Mouse (Mus musculus) embryonic facial prominence, embryonic 13.5 days (tissue): ENCODE measurements around the gene Gm4312. TPM values are rescaled to one million over a fixed set of nuclear protein-coding genes. Genes with fewer than 3 reads are reported as not detected.
"Not testable (repeated sequence)": the region's sequence is repeated elsewhere in the genome, so short reads cannot be mapped to it uniquely, and the experiment has no call there.

Source experiments
- ATAC-seq: fragments of 200-750 bp; cut with Nextera tagmentation; 2 replicates; pipeline ENCODE4 v1.8.0; 2017; ENCODE audit warnings: low read depth; ENCODE audit not compliant: insufficient number of reproducible peaks, insufficient read depth, low FRiP score, low TSS enrichment
- H3K27ac ChIP-seq: fragments of 300-500 bp; sonication (generic); 2 replicates; pipeline ENCODE4 v1.5.1; 2015; ENCODE audit warnings: moderate library complexity, mild to moderate bottlenecking, inconsistent platforms
- H3K27me3 ChIP-seq: fragments of 300-500 bp; sonication (generic); 2 replicates; pipeline ENCODE4 v1.6.1; 2015; ENCODE audit warnings: mild to moderate bottlenecking, inconsistent platforms
- H3K36me3 ChIP-seq: fragments of 300-500 bp; sonication (generic); 2 replicates; pipeline ENCODE4 v1.6.1; 2015; ENCODE audit warnings: mild to moderate bottlenecking, inconsistent platforms
- H3K4me1 ChIP-seq: fragments of 300-500 bp; sonication (generic); 2 replicates; pipeline ENCODE4 v1.6.1; 2015; ENCODE audit warnings: inconsistent platforms
- H3K4me2 ChIP-seq: fragments of 300-500 bp; sonication (generic); 2 replicates; pipeline ENCODE4 v1.6.1; 2015; ENCODE audit warnings: moderate library complexity, mild to moderate bottlenecking, inconsistent platforms
- H3K4me3 ChIP-seq: fragments of 300-500 bp; sonication (generic); 2 replicates; pipeline ENCODE4 v1.5.1; 2015; ENCODE audit warnings: mild to moderate bottlenecking, inconsistent platforms
- H3K9ac ChIP-seq: fragments of 300-500 bp; sonication (generic); 2 replicates; pipeline ENCODE4 v1.6.1; 2015; ENCODE audit warnings: mild to moderate bottlenecking, inconsistent platforms
- H3K9me3 ChIP-seq: fragments of 300-500 bp; sonication (generic); 2 replicates; pipeline ENCODE4 v1.6.1; 2016; ENCODE audit warnings: inconsistent platforms
- WGBS: fragments of 180-500 bp; shearing (Covaris S2); methylation state at CpG from one replicate; pipeline ENCODE4 v1.1.7; 2015; ENCODE audit warnings: mixed read lengths; 5-methylcytosine and 5-hydroxymethylcytosine counted together
- polyA plus RNA-seq: library from polyadenylated mRNA; unstranded; fragments of >200 nt; fragmentation: Nextera tagmentation; extraction: Ambion mirVana; gene quantifications from 2 replicates; pipeline ENCODE4 v1.2.1, GENCODE M21; 2015

Gm4312 gene
- not detected in 2 replicates for polyA plus RNA-seq

DNA sequence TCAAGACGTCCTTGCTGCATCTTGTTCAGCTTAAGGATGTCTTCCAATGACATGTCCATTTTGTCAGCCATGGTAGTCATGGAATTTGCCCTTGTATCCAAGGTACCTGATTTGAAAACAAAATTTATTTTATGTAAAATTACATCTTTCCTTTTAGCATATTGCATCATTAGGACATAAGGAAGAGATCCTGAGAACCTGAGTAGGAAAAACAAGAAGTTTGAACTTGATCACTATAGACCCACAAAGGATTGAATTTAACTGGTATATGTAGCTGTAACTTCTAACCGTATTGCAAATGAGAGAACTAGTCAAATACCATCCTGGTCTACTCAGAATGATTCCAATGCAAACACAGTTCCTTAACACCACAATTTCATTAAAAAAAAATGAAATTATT is at the start of gene Gm4312:
TSS of gene Gm4312 (minus strand) at position 101 of the 400 bp plus-strand sequence.
- WGBS, result no CpG with 5 or more reads among the region's 2 CpGs
- H3K36me3 ChIP-seq, H3K27ac ChIP-seq, H3K4me3 ChIP-seq, H3K27me3 ChIP-seq, H3K4me1 ChIP-seq, H3K9ac ChIP-seq, H3K4me2 ChIP-seq, ATAC-seq, H3K9me3 ChIP-seq: not testable (repeated sequence)

DNA sequence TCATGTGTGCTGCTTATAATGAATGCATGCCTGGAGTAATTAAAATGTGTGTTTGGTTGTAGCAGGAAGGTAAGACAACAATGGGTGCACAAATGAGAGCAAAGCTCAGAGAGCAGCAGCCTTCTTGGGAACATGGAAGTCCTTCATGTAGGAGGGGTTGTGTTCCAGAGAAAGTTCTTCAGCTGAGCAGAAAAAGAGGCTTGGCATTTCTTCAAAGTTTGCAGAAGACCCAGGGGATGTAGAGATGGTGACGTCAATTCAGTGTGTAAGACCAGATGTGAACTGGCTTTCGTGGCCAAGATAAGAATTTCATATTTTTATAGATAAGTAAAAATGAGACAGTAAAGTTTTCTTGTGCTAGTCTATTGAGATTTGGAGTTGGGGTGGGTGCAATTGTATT is 45.2 kb upstream of the Gm4312 start:
- ATAC-seq, result no peak
- Histone ChIP-seq H3K9ac (no peak overlapping the region), H3K4me1 (no peaks in the 10 kb centered on the region), H3K4me3 (no peak overlapping the region), H3K27ac (no peak overlapping the region), H3K36me3 (no peaks in the 10 kb centered on the region), H3K9me3 (no peaks in the 10 kb centered on the region), H3K4me2 (no peak overlapping the region), H3K27me3 (no peaks in the 10 kb centered on the region)
- WGBS, result 82% methylated on average over 2 of the region's 2 CpGs

DNA sequence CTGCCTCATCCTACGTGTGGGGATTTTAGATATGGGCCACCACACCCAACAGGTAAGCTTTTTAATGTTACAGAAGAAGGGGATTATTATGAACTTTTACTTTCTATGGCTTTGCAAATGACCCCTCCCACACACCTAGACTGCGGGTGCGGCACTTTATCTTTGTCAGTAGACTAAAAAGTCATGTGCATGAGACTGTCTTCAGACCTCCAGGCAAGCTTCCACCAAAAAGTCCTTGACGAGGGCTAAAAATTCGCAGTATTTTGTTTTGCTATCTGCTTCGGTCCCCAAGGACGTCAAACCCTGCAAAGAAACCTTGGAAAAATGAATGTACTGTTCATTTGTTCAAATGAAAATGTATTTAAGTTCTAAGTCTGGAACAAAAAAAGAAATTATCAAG is 33.2 kb upstream of the Gm4312 start:
- H3K9ac ChIP-seq, result no peak overlapping the region
- H3K4me1 ChIP-seq, result no peaks in the 10 kb centered on the region
- H3K4me2 ChIP-seq, result no peak overlapping the region
- H3K4me3 ChIP-seq, result no peak overlapping the region
- no peaks in the 10 kb centered on the region for H3K9me3 ChIP-seq
- no peak overlapping the region for H3K27ac ChIP-seq
- ATAC-seq, result no peak
- no peaks in the 10 kb centered on the region for H3K27me3 ChIP-seq
- H3K36me3 ChIP-seq, result no peaks in the 10 kb centered on the region
- WGBS, result 83% methylated on average over 7 of the region's 7 CpGs

DNA sequence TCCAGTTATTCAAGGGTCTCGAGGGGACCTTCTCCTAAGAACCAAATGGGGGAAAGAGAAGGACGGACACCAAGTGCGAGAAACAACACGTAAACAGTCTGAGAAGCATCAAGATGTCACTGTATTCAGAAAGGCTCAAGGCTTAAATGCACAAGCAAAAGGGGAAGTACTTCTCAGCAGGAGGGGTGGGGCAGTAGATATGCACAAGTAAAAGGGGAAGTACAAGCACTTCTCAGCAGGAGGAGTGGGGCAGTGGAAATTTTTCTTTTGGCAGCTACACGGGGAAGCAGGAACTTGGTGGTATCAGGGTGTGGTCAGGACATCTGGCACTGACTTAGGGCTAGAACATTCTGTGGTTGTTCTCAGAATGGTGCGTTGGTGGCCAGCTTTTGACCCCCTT is 19.9 kb upstream of the Gm4312 start:
- H3K9ac ChIP-seq, H3K27me3 ChIP-seq, H3K4me2 ChIP-seq, H3K4me3 ChIP-seq, ATAC-seq, H3K9me3 ChIP-seq, H3K4me1 ChIP-seq, H3K27ac ChIP-seq, H3K36me3 ChIP-seq: not testable (repeated sequence)
- WGBS, result 88% methylated on average over 6 of the region's 6 CpGs

DNA sequence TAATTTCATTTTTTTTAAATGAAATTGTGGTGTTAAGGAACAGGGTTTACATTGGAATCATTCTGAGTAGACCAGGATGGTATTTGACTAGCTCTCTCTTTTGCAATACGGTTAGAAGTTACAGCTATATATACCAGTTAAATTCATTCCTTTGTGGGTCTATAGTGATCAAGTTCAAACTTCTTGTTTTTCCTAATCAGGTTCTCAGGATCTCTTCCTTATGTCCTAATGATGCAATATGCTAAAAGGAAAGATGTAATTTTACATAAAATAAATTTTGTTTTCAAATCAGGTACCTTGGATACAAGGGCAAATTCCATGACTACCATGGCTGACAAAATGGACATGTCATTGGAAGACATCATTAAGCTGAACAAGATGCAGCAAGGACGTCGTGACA is 21.3 kb downstream of the Gm4312 start, which contains the start of gene Gm4307:
TSS of gene Gm4307 (plus strand) at position 301 of the 400 bp plus-strand sequence.
- not testable (repeated sequence) for H3K27ac ChIP-seq, H3K9me3 ChIP-seq, H3K27me3 ChIP-seq, ATAC-seq, H3K36me3 ChIP-seq, H3K9ac ChIP-seq, H3K4me1 ChIP-seq, H3K4me3 ChIP-seq, H3K4me2 ChIP-seq
- no CpG with 5 or more reads among the region's 3 CpGs for WGBS

DNA sequence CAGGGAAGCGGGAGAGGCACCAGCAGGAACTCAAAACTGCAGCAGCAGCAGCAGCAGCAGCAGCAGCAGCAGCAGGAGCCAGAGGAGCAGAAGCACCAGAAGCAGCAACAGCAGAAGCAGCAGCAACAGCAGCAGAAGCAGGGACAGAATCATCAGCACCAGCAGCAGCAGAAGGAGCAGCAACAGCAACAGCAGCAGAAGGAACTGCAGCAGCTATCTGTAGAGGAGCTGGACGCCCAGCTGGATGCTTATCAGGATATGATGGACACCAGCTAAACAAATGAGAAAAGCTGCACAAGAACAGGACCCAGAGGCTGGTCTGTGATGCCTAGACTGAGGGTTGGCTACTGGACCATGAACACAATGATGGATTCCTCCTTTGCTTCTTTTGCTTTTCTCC is 25.5 kb downstream of the Gm4312 start:
- H3K9me3 ChIP-seq, H3K4me2 ChIP-seq, H3K4me3 ChIP-seq, H3K27me3 ChIP-seq, H3K9ac ChIP-seq, H3K4me1 ChIP-seq, H3K27ac ChIP-seq, H3K36me3 ChIP-seq, ATAC-seq: not testable (repeated sequence)
- 73% methylated on average over 2 of the region's 2 CpGs for WGBS

DNA sequence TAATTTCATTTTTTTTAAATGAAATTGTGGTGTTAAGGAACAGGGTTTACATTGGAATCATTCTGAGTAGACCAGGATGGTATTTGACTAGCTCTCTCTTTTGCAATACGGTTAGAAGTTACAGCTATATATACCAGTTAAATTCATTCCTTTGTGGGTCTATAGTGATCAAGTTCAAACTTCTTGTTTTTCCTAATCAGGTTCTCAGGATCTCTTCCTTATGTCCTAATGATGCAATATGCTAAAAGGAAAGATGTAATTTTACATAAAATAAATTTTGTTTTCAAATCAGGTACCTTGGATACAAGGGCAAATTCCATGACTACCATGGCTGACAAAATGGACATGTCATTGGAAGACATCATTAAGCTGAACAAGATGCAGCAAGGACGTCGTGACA is 31.6 kb downstream of the Gm4312 start, which contains the start of gene Gm4305:
TSS of gene Gm4305 (plus strand) at position 301 of the 400 bp plus-strand sequence.
- no CpG with 5 or more reads among the region's 3 CpGs for WGBS
- H3K9ac ChIP-seq, H3K27ac ChIP-seq: not testable (repeated sequence)

DNA sequence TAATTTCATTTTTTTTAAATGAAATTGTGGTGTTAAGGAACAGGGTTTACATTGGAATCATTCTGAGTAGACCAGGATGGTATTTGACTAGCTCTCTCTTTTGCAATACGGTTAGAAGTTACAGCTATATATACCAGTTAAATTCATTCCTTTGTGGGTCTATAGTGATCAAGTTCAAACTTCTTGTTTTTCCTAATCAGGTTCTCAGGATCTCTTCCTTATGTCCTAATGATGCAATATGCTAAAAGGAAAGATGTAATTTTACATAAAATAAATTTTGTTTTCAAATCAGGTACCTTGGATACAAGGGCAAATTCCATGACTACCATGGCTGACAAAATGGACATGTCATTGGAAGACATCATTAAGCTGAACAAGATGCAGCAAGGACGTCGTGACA is 36.7 kb downstream of the Gm4312 start, which contains the start of gene Gm4303:
TSS of gene Gm4303 (plus strand) at position 301 of the 400 bp plus-strand sequence.
- H3K4me1 ChIP-seq, ATAC-seq: not testable (repeated sequence)

More for the DNA sequence above, 31.6 kb downstream of the Gm4312 start, which contains the start of gene Gm4305:
- H3K9me3 ChIP-seq, H3K27me3 ChIP-seq, ATAC-seq, H3K36me3 ChIP-seq, H3K4me1 ChIP-seq, H3K4me2 ChIP-seq, H3K4me3 ChIP-seq: not testable (repeated sequence)

DNA sequence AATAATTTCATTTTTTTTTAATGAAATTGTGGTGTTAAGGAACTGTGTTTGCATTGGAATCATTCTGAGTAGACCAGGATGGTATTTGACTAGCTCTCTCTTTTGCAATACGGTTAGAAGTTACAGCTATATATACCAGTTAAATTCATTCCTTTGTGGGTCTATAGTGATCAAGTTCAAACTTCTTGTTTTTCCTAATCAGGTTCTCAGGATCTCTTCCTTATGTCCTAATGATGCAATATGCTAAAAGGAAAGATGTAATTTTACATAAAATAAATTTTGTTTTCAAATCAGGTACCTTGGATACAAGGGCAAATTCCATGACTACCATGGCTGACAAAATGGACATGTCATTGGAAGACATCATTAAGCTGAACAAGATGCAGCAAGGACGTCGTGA is 41.8 kb downstream of the Gm4312 start, which contains the start of gene Gm4302:
TSS of gene Gm4302 (plus strand) at position 301 of the 400 bp plus-strand sequence.
- H3K9ac ChIP-seq, H3K4me2 ChIP-seq, H3K36me3 ChIP-seq, ATAC-seq, H3K9me3 ChIP-seq, H3K4me1 ChIP-seq, H3K27ac ChIP-seq, H3K4me3 ChIP-seq, H3K27me3 ChIP-seq: not testable (repeated sequence)
- no CpG with 5 or more reads among the region's 3 CpGs for WGBS

More for the DNA sequence above, 36.7 kb downstream of the Gm4312 start, which contains the start of gene Gm4303:
- WGBS, result no CpG with 5 or more reads among the region's 3 CpGs
- not testable (repeated sequence) for H3K9me3 ChIP-seq, H3K4me2 ChIP-seq, H3K36me3 ChIP-seq, H3K27me3 ChIP-seq, H3K9ac ChIP-seq, H3K27ac ChIP-seq, H3K4me3 ChIP-seq

DNA sequence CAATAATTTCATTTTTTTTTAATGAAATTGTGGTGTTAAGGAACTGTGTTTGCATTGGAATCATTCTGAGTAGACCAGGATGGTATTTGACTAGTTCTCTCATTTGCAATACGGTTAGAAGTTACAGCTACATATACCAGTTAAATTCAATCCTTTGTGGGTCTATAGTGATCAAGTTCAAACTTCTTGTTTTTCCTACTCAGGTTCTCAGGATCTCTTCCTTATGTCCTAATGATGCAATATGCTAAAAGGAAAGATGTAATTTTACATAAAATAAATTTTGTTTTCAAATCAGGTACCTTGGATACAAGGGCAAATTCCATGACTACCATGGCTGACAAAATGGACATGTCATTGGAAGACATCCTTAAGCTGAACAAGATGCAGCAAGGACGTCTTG is 47.0 kb downstream of the Gm4312 start, which contains the start of gene Gm4301:
TSS of gene Gm4301 (plus strand) at position 301 of the 400 bp plus-strand sequence.
- not testable (repeated sequence) for H3K4me3 ChIP-seq, ATAC-seq, H3K27ac ChIP-seq, H3K9ac ChIP-seq, H3K36me3 ChIP-seq, H3K9me3 ChIP-seq, H3K27me3 ChIP-seq, H3K4me1 ChIP-seq, H3K4me2 ChIP-seq
- no CpG with 5 or more reads among the region's 2 CpGs for WGBS
